Mouse (Mus musculus): ENCODE measurements around the gene Nckap5.

DNA sequence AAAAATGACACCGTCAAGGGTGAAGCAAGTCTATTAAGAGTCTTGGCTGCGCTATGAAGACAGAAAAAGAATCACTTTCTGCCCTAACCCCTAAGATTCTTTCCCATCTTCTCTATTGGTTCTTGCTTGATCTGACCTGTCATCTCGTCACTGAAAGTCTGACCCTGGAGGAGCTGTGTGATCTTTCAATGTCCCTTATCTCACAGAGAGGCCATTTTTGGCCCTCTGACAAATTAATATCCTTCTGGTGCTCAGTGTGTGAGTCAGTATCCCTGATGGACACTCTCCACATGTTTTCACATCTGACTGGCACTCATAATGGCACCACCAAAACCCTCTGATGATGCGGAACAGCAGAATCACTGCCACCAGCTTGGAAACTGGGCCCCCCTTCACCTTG lies 736.3 kb downstream of the Nckap5 start:
- TF ChIP-seq CHD2 (IDR thresholded peaks at IDR 0.05; ENCODE audit: low read depth, low read length) (no peak), MAFK (IDR thresholded peaks at IDR 0.05; ENCODE audit: insufficient read depth, low read depth, low read length) (no peak), HCFC1 (IDR thresholded peaks at IDR 0.05; ENCODE audit: borderline replicate concordance, insufficient read depth, low read length) (no peak), ZC3H11A (IDR thresholded peaks at IDR 0.05; ENCODE audit: borderline replicate concordance, low read depth, low read length) (no peak), ZNF384 (IDR thresholded peaks at IDR 0.05; ENCODE audit: low read depth, low read length) (no peak)

All from ES-E14 (cell line).